Mouse (Mus musculus) lung, postnatal 4 days (tissue): ENCODE data around the gene Gria4.
"Not testable (repeated sequence)": the region's sequence is repeated elsewhere in the genome, so short reads cannot be mapped to it uniquely, and the experiment has no call there.

Experiments used
- DNase-seq, 2 experiments: peaks; one replicate each; pipeline ENCODE4 v3.0.0; 2021

The Gria4 gene

GRCm38 (mm10) chr9:4795544-4796288 lies at the start of gene Gria4:
TSS of gene Gria4 (minus strand) at chr9:4796234.
- peak in 1 of 2 experiments; percentile 19 for DNase-seq

- not testable (repeated sequence) for DNase-seq
These were observed 14.9 kb upstream of the Gria4 start for GRCm38 (mm10) chr9:4810941-4811340.

- no peak for DNase-seq
These were observed 7.2 kb upstream of the Gria4 start for GRCm38 (mm10) chr9:4803151-4803755.

GRCm38 (mm10) chr9:4797396-4797795 lies 1.4 kb upstream of the Gria4 start:
- DNase-seq: no peak

- no peak for DNase-seq
These were observed 233 bp upstream of the Gria4 start for GRCm38 (mm10) chr9:4796289-4796645.

GRCm38 (mm10) chr9:4795075-4795474 lies 959 bp downstream of the Gria4 start:
- no peak for DNase-seq

- no peak for DNase-seq
These were observed 1.6 kb downstream of the Gria4 start for GRCm38 (mm10) chr9:4794411-4794810.

GRCm38 (mm10) chr9:4749407-4749806 lies 46.6 kb downstream of the Gria4 start:
- not testable (repeated sequence) for DNase-seq

- no peak for DNase-seq
These were observed 81.9 kb downstream of the Gria4 start for GRCm38 (mm10) chr9:4714086-4714485.

GRCm38 (mm10) chr9:4712367-4712766 lies 83.7 kb downstream of the Gria4 start:
- no peak for DNase-seq

GRCm38 (mm10) chr9:4687149-4687548 lies 108.9 kb downstream of the Gria4 start:
- DNase-seq: no peak

- DNase-seq: no peak
These were observed 115.8 kb downstream of the Gria4 start for GRCm38 (mm10) chr9:4680244-4680643.

GRCm38 (mm10) chr9:4679099-4679498 lies 116.9 kb downstream of the Gria4 start:
- DNase-seq: no peak

- no peak for DNase-seq
These were observed 130.3 kb downstream of the Gria4 start for GRCm38 (mm10) chr9:4665691-4666090.

- DNase-seq: no peak
These were observed 133.6 kb downstream of the Gria4 start for GRCm38 (mm10) chr9:4662421-4662820.

- DNase-seq: no peak
These were observed 137.1 kb downstream of the Gria4 start for GRCm38 (mm10) chr9:4658951-4659350.

GRCm38 (mm10) chr9:4654333-4654732 lies 141.7 kb downstream of the Gria4 start:
- no peak for DNase-seq

- DNase-seq: no peak
These were observed 156.7 kb downstream of the Gria4 start for GRCm38 (mm10) chr9:4639192-4639900.

GRCm38 (mm10) chr9:4631910-4632309 lies 164.1 kb downstream of the Gria4 start:
- no peak for DNase-seq

- no peak for DNase-seq
These were observed 180.7 kb downstream of the Gria4 start for GRCm38 (mm10) chr9:4615286-4615685.

GRCm38 (mm10) chr9:4605354-4605753 lies 190.7 kb downstream of the Gria4 start:
- DNase-seq: no peak

GRCm38 (mm10) chr9:4604236-4604635 lies 191.8 kb downstream of the Gria4 start:
- DNase-seq: no peak

GRCm38 (mm10) chr9:4601788-4602187 lies 194.2 kb downstream of the Gria4 start:
- no peak for DNase-seq

GRCm38 (mm10) chr9:4573596-4573995 lies 222.4 kb downstream of the Gria4 start:
- DNase-seq: no peak
